Mouse (Mus musculus): ENCODE measurements around the gene Moxd1. TPM values are rescaled to one million over a fixed set of nuclear protein-coding genes. Genes with fewer than 3 reads are reported as not detected.

The Moxd1 gene
- polyA plus RNA-seq, 1 experiment from 2014 or later = 2.3 TPM

- TF ChIP-seq EP300 (IDR thresholded peaks at IDR 0.05) = no peak
- no peak for TF ChIP-seq CTCF (IDR thresholded peaks at IDR 0.05)
- DNase-seq (ENCODE audit: low spot score) (no peak), ATAC-seq (no peak)
- no peaks in the 10 kb centered on the region for H3K36me3 ChIP-seq (ENCODE audit: insufficient read depth, low read length)
- H3K9ac ChIP-seq (replicated peaks; ENCODE audit: low read depth) = no peak overlapping the region
- no peak overlapping the region for H3K27ac ChIP-seq (ENCODE audit: low read length)
- no peaks in the 10 kb centered on the region for H3K4me1 ChIP-seq (ENCODE audit: insufficient read depth, low read depth, low read length)
- H3K9me3 ChIP-seq (ENCODE audit: low read length) = no peaks in the 10 kb centered on the region
- no peak overlapping the region for H3K4me3 ChIP-seq (ENCODE audit: low read depth, low read length)
- H3K27me3 ChIP-seq (replicated peaks; ENCODE audit: insufficient read depth, low read length) = no peaks in the 10 kb centered on the region
- no peak overlapping the region for H3K4me2 ChIP-seq (replicated peaks; ENCODE audit: low read depth, low read length)
- 63% methylated on average over 4 of the region's 4 CpGs for WGBS
These were observed 9.0 kb downstream of the Moxd1 start for GRCm38 (mm10) chr10:24232281-24232680.

- no peaks in the 10 kb centered on the region for H3K27me3 ChIP-seq (replicated peaks; ENCODE audit: insufficient read depth, low read length)
- H3K4me2 ChIP-seq (replicated peaks; ENCODE audit: low read depth, low read length) = no peak overlapping the region
- H3K4me1 ChIP-seq (ENCODE audit: insufficient read depth, low read depth, low read length) = no peaks in the 10 kb centered on the region
- H3K36me3 ChIP-seq (ENCODE audit: insufficient read depth, low read length) = no peaks in the 10 kb centered on the region
- H3K9ac ChIP-seq (replicated peaks; ENCODE audit: low read depth) = no peak overlapping the region
- no peak overlapping the region for H3K4me3 ChIP-seq (ENCODE audit: low read depth, low read length)
- H3K27ac ChIP-seq (ENCODE audit: low read length) = no peak overlapping the region
- DNase-seq (ENCODE audit: low spot score) (no peak), ATAC-seq (no peak)
- H3K9me3 ChIP-seq (ENCODE audit: low read length) = no peaks in the 10 kb centered on the region
- 67% methylated on average over 23 of the region's 23 CpGs for WGBS
- TF ChIP-seq CTCF (IDR thresholded peaks at IDR 0.05) = no peak
- no peak for TF ChIP-seq EP300 (IDR thresholded peaks at IDR 0.05)
These were observed 12.3 kb downstream of the Moxd1 start for GRCm38 (mm10) chr10:24235426-24236283.

- Histone ChIP-seq H3K36me3 (ENCODE audit: insufficient read depth, low read length) (no peaks in the 10 kb centered on the region), H3K9me3 (ENCODE audit: low read length) (no peaks in the 10 kb centered on the region), H3K9ac (replicated peaks; ENCODE audit: low read depth) (no peak overlapping the region), H3K27ac (ENCODE audit: low read length) (no peak overlapping the region), H3K27me3 (replicated peaks; ENCODE audit: insufficient read depth, low read length) (no peaks in the 10 kb centered on the region), H3K4me3 (ENCODE audit: low read depth, low read length) (no peak overlapping the region), H3K4me2 (replicated peaks; ENCODE audit: low read depth, low read length) (no peak overlapping the region), H3K4me1 (ENCODE audit: insufficient read depth, low read depth, low read length) (no peaks in the 10 kb centered on the region)
- ATAC-seq (no peak), DNase-seq (ENCODE audit: low spot score) (no peak)
- no peak for TF ChIP-seq CTCF (IDR thresholded peaks at IDR 0.05)
- 81% methylated on average over 4 of the region's 4 CpGs for WGBS
These were observed 23.5 kb downstream of the Moxd1 start for GRCm38 (mm10) chr10:24246815-24247214.

- H3K27me3 ChIP-seq (replicated peaks; ENCODE audit: insufficient read depth, low read length) = no peaks in the 10 kb centered on the region
- no peak for DNase-seq (ENCODE audit: low spot score)
- H3K27ac ChIP-seq (ENCODE audit: low read length) = no peak overlapping the region
These were observed 24.8 kb downstream of the Moxd1 start for GRCm38 (mm10) chr10:24248116-24248515.

GRCm38 (mm10) chr10:24251631-24252030 lies 28.3 kb downstream of the Moxd1 start:
- TF ChIP-seq CTCF (IDR thresholded peaks at IDR 0.05) (no peak), EP300 (IDR thresholded peaks at IDR 0.05) (no peak)
- no peak for ATAC-seq
- Histone ChIP-seq H3K4me1 (ENCODE audit: insufficient read depth, low read depth, low read length) (no peaks in the 10 kb centered on the region), H3K27ac (ENCODE audit: low read length) (no peak overlapping the region), H3K27me3 (replicated peaks; ENCODE audit: insufficient read depth, low read length) (no peaks in the 10 kb centered on the region), H3K4me3 (ENCODE audit: low read depth, low read length) (no peak overlapping the region), H3K4me2 (replicated peaks; ENCODE audit: low read depth, low read length) (no peak overlapping the region), H3K9me3 (ENCODE audit: low read length) (no peaks in the 10 kb centered on the region), H3K9ac (replicated peaks; ENCODE audit: low read depth) (no peak overlapping the region), H3K36me3 (ENCODE audit: insufficient read depth, low read length) (no peaks in the 10 kb centered on the region)
- DNase-seq (ENCODE audit: low spot score) = no peak

More at GRCm38 (mm10) chr10:24248116-24248515, 24.8 kb downstream of the Moxd1 start:
- ATAC-seq = no peak
- Histone ChIP-seq H3K9me3 (ENCODE audit: low read length) (no peaks in the 10 kb centered on the region), H3K4me1 (ENCODE audit: insufficient read depth, low read depth, low read length) (no peaks in the 10 kb centered on the region), H3K4me2 (replicated peaks; ENCODE audit: low read depth, low read length) (no peak overlapping the region), H3K36me3 (ENCODE audit: insufficient read depth, low read length) (no peaks in the 10 kb centered on the region), H3K4me3 (ENCODE audit: low read depth, low read length) (no peak overlapping the region), H3K9ac (replicated peaks; ENCODE audit: low read depth) (no peak overlapping the region)
- TF ChIP-seq CTCF (IDR thresholded peaks at IDR 0.05) = no peak
- no peak for TF ChIP-seq EP300 (IDR thresholded peaks at IDR 0.05)

- H3K36me3 ChIP-seq (ENCODE audit: insufficient read depth, low read length) = no peaks in the 10 kb centered on the region
- no peak for TF ChIP-seq EP300 (IDR thresholded peaks at IDR 0.05)
- no peaks in the 10 kb centered on the region for H3K27me3 ChIP-seq (replicated peaks; ENCODE audit: insufficient read depth, low read length)
- no peaks in the 10 kb centered on the region for H3K9me3 ChIP-seq (ENCODE audit: low read length)
- no peak overlapping the region for H3K4me3 ChIP-seq (ENCODE audit: low read depth, low read length)
- no peak overlapping the region for H3K27ac ChIP-seq (ENCODE audit: low read length)
- WGBS = 49% methylated on average over 7 of the region's 7 CpGs
- no peak overlapping the region for H3K9ac ChIP-seq (replicated peaks; ENCODE audit: low read depth)
- ATAC-seq (no peak), DNase-seq (ENCODE audit: low spot score) (no peak)
- H3K4me2 ChIP-seq (replicated peaks; ENCODE audit: low read depth, low read length) = no peak overlapping the region
- H3K4me1 ChIP-seq (ENCODE audit: insufficient read depth, low read depth, low read length) = no peaks in the 10 kb centered on the region
These were observed 34.8 kb downstream of the Moxd1 start for GRCm38 (mm10) chr10:24258150-24258549.

All from lung, postnatal 0 days (tissue).